27 mouse cellular contexts compared by ENCODE assay signal in genomic region chr17:56929530-56929929, GRCm38 (mm10). TPM values are rescaled to one million over a fixed set of nuclear protein-coding genes. Genes with fewer than 3 reads are reported as not detected.
DNase-seq lines count a peak whose midpoint lies in the region; ATAC-seq lines count a peak whose summit lies in the region.
"Had no signal": no experiment of that assay in that cellular context is flagged by ENCODE, and none has a peak within 500 bp of the region (broad histone marks: within the 10 kb centered on the region; RNA-seq: fewer than 3 reads in every experiment).

No protein-coding gene starts in this region.

- H3K9me3 ChIP-seq in heart, embryonic 11.5 days (replicated peaks; ENCODE audit: control insufficient read depth, low read length) = no peaks in the 10 kb centered on the region
- H3K9me3 ChIP-seq: forebrain, embryonic 10.5 days; kidney, embryonic 15.5 days; liver, embryonic 15.5 days; neural tube, embryonic 15.5 days had no signal

- H3K9ac ChIP-seq in heart, embryonic 11.5 days (ENCODE audit: low read depth, low read length) = no peak overlapping the region
- H3K9ac ChIP-seq: forebrain, postnatal 0 days; kidney, embryonic 15.5 days; liver, embryonic 15.5 days; neural tube, embryonic 15.5 days had no signal

- peaks cover 8% of the 10 kb centered on the region; the same call in 1 of the 2 replicates for H3K36me3 ChIP-seq in heart, embryonic 11.5 days (ENCODE audit: control insufficient read depth, insufficient read depth, low read length)

- DNase-seq in heart, adult 8-10 months (ENCODE audit: low spot score) = no peak
- peak; percentile 2 for DNase-seq in layer of hippocampus, adult 11-12 months (ENCODE audit: low spot score)
- no peak for DNase-seq in layer of hippocampus, adult 8-10 months (ENCODE audit: low spot score in 2 of 2)
- DNase-seq in MEL-GATA-1-ER (ENCODE audit: extremely low read depth, low read depth) = peak; percentile 47
- DNase-seq in yolk sac, embryonic 10.5 days (ENCODE audit: low spot score) = no peak
- DNase-seq in cerebellum, adult 8-10 months = no peak
- DNase-seq: cerebellum, adult 11 months; cerebellum, postnatal 36 days; forebrain, postnatal 0 days; kidney, postnatal 4 days; right cerebral cortex, postnatal 14 days had no signal

- no peak for ATAC-seq in heart, embryonic 11.5 days (replicated peaks; ENCODE audit: insufficient number of reproducible peaks, low FRiP score, low TSS enrichment)
- peak; percentile 63 for ATAC-seq in megakaryocyte, adult 5-6 weeks (ENCODE audit: poor library complexity, severe bottlenecking)
- ATAC-seq: forebrain, postnatal 0 days; hindbrain, postnatal 0 days; intestine, postnatal 0 days; midbrain, embryonic 16.5 days had no signal

- H3K27ac ChIP-seq in heart, embryonic 11.5 days (ENCODE audit: low read depth, low read length) = peak overlapping the region; percentile 18; the same call in 1 of the 2 replicates
- H3K27ac ChIP-seq: forebrain, embryonic 10.5 days; hindbrain, postnatal 0 days; kidney, embryonic 15.5 days; liver, embryonic 15.5 days; neural tube, embryonic 15.5 days had no signal

- H3K27me3 ChIP-seq in heart, embryonic 11.5 days (ENCODE audit: control insufficient read depth, insufficient read depth, low read length) = no peaks in the 10 kb centered on the region
- H3K27me3 ChIP-seq: kidney, embryonic 15.5 days; liver, embryonic 15.5 days; neural tube, embryonic 15.5 days; Patski had no signal

- peaks cover 25% of the 10 kb centered on the region for H3K4me1 ChIP-seq in heart, embryonic 11.5 days (ENCODE audit: control insufficient read depth, insufficient read depth, low read length)

- no peak overlapping the region for H3K4me2 ChIP-seq in heart, embryonic 11.5 days
- H3K4me2 ChIP-seq: kidney, embryonic 15.5 days; liver, embryonic 15.5 days; neural tube, embryonic 15.5 days had no signal

- H3K4me3 ChIP-seq in heart, embryonic 11.5 days (ENCODE audit: low read depth, low read length) = no peak overlapping the region
- H3K4me3 ChIP-seq: forebrain, embryonic 10.5 days; kidney, embryonic 15.5 days; liver, embryonic 15.5 days; neural tube, embryonic 15.5 days had no signal

- 61% methylated on average over 1 of the region's 1 CpGs for WGBS in heart, embryonic 11.5 days (ENCODE audit: insufficient replicate concordance)

RNA-seq across cellular contexts. Expression of gene Mllt1, which starts 5.7 kb away (rescaled TPM):
- polyA plus RNA-seq in heart, embryonic 11.5 days (2014; fragmentation: Nextera tagmentation; extraction: Ambion mirVana) = 14.2 and 20.1 TPM in 2 replicates
- 10 to 100 TPM; 23.3 to 26.9 (median 26.4) TPM for total RNA-seq in heart, adult 8-10 months (2022)
- 10 to 100 TPM; 73.9 to 92.9 (median 80.6) TPM for total RNA-seq in layer of hippocampus, adult 8-10 months (2022)
- 10.6 and 11.0 TPM in 2 replicates for total RNA-seq in megakaryocyte, adult 5-6 weeks (2015)
- total RNA-seq in megakaryocyte, adult 5-6 weeks (2017) = 11.2 and 15.1 TPM in 2 replicates

RNA-seq across cellular contexts. Expression of gene Acer1, which starts 52.4 kb away (rescaled TPM):
- polyA plus RNA-seq in heart, embryonic 11.5 days (2014; fragmentation: Nextera tagmentation; extraction: Ambion mirVana) = not detected in 2 replicates
- total RNA-seq in heart, adult 8-10 months (2022) = not detected
- not detected for total RNA-seq in layer of hippocampus, adult 8-10 months (2022)
- total RNA-seq in megakaryocyte, adult 5-6 weeks (2015) = not detected in 2 replicates
- total RNA-seq in megakaryocyte, adult 5-6 weeks (2017) = 0.04 TPM in 1 of 2 replicates, not detected in the other
- total RNA-seq: adrenal gland, postnatal 10 days; forebrain, postnatal 0 days; hindbrain, postnatal 0 days; layer of hippocampus, postnatal 14 days had no signal
- polyA plus RNA-seq: forebrain, embryonic 10.5 days; forebrain, postnatal 0 days; gonadal fat pad, adult 2 months; hindbrain, postnatal 0 days; kidney, embryonic 15.5 days; limb, embryonic 11.5 days; liver, embryonic 15.5 days; lung, postnatal 0 days; midbrain, embryonic 16.5 days; neural tube, embryonic 15.5 days; Patski had no signal

RNA-seq across cellular contexts. Expression of gene 1700061G19Rik, which starts 54.3 kb away (rescaled TPM):
- polyA plus RNA-seq in heart, embryonic 11.5 days (2014; fragmentation: Nextera tagmentation; extraction: Ambion mirVana) = 0.26 and 0.44 TPM in 2 replicates
- total RNA-seq in heart, adult 8-10 months (2022) = not detected
- under 1 TPM in 3 of 4 experiments, not detected in 1; 0.20 to 0.35 (median 0.27) TPM for total RNA-seq in layer of hippocampus, adult 8-10 months (2022)
- total RNA-seq in megakaryocyte, adult 5-6 weeks (2015) = 0.32 and 0.40 TPM in 2 replicates
- total RNA-seq in megakaryocyte, adult 5-6 weeks (2017) = 0.07 and 0.53 TPM in 2 replicates
- total RNA-seq: hindbrain, postnatal 0 days had no signal
- polyA plus RNA-seq: Patski had no signal

RNA-seq across cellular contexts. Expression of gene Acsbg2, which starts 55.3 kb away (rescaled TPM):
- polyA plus RNA-seq in heart, embryonic 11.5 days (2014; fragmentation: Nextera tagmentation; extraction: Ambion mirVana) = not detected in 2 replicates
- not detected for total RNA-seq in heart, adult 8-10 months (2022)
- not detected for total RNA-seq in layer of hippocampus, adult 8-10 months (2022)
- not detected in 2 replicates for total RNA-seq in megakaryocyte, adult 5-6 weeks (2015)
- total RNA-seq in megakaryocyte, adult 5-6 weeks (2017) = not detected in 2 replicates
- total RNA-seq: forebrain, postnatal 0 days; hindbrain, postnatal 0 days; layer of hippocampus, postnatal 14 days had no signal
- polyA plus RNA-seq: forebrain, embryonic 10.5 days; forebrain, postnatal 0 days; hindbrain, postnatal 0 days; intestine, postnatal 0 days; kidney, embryonic 15.5 days; limb, embryonic 11.5 days; liver, embryonic 15.5 days; lung, postnatal 0 days; midbrain, embryonic 16.5 days; neural tube, embryonic 15.5 days; Patski; stomach, embryonic 16.5 days had no signal

Comparison
In these comparisons a context has a peak if more than half of its experiments do, and no peak if none do; other contexts are left out.
1. DNase-seq: peak in layer of hippocampus, adult 11-12 months (single experiment) and MEL-GATA-1-ER (single experiment); none in heart, adult 8-10 months (single experiment), layer of hippocampus, adult 8-10 months (0 of 2), yolk sac, embryonic 10.5 days (single experiment) and cerebellum, adult 8-10 months (single experiment).